Mouse (Mus musculus): ENCODE data around the gene Hoxb4. TPM values are rescaled to one million over a fixed set of nuclear protein-coding genes. Genes with fewer than 3 reads are reported as not detected.

Gene Hoxb4
- polyA plus RNA-seq, 1 experiment: 6.6 TPM

DNA sequence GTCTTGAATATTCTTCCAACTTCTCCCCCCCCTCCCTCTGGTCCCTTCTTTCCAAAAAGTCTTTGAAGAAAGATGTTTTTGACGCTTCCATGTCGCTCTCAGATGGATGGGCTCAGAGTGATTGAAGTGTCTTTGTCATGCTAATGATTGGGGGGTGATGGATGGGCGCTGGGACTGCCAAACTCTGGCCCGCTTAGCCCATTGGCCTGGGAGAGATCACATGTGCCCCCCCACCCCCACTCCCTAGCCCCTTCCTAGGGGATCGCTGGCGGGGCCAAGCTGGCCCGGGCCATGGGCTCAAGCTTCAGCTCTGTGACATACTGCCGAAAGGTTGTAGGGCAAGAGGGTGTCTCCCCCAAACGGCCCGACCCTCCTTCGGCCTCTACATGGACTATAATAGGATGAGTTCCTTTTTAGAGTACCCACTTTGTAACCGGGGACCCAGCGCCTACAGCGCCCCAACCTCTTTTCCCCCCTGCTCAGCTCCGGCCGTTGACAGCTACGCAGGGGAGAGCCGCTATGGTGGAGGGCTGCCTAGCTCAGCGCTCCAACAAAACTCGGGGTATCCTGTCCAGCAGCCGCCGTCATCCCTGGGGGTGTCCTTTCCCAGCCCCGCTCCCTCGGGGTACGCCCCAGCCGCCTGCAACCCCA lies 47.5 kb downstream of the Hoxb4 start, which contains the start of gene Hoxb1:
Gene Hoxb1, plus strand, starts transcription at position 312 of the 651 bp plus-strand sequence.
- TF ChIP-seq CTCF (IDR thresholded peaks at IDR 0.05; ENCODE audit: borderline replicate concordance, extremely low read depth, insufficient read depth, insufficient read length): no peak
- DNase-seq (ENCODE audit: low read depth): no peak

GRCm38 (mm10) chr11:96366092-96367041 lies 48.3 kb downstream of the Hoxb4 start:
- TF ChIP-seq POLR2A (IDR thresholded peaks at IDR 0.05; ENCODE audit: borderline replicate concordance, extremely low read depth, insufficient read depth, insufficient read length, poor library complexity, severe bottlenecking): no peak
- TF ChIP-seq CTCF (IDR thresholded peaks at IDR 0.05; ENCODE audit: borderline replicate concordance, extremely low read depth, insufficient read depth, insufficient read length): no peak
- DNase-seq (ENCODE audit: low read depth): no peak

DNA sequence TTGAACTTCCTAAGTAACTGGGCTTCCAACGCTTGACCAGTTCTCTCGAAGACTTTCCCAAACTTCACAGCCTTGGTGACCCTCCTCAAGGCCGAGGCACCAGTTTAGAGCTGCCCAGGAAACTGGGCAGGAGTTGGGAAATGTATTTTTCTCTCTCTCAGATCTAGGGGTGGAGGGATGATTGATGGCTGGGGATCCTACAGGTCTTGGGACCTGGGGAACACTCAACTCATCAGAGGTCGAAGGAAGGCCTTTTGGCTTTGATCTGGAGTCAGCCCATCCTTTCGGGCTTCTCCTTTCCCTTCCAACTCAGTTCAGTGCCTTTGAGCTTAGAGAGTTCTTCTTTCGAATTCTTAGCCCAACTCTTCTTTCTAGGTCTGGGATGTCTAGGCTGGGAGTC lies 49.1 kb downstream of the Hoxb4 start:
- no peak for DNase-seq (ENCODE audit: low read depth)
- TF ChIP-seq CTCF (IDR thresholded peaks at IDR 0.05; ENCODE audit: borderline replicate concordance, extremely low read depth, insufficient read depth, insufficient read length) (no peak), POLR2A (IDR thresholded peaks at IDR 0.05; ENCODE audit: borderline replicate concordance, extremely low read depth, insufficient read depth, insufficient read length, poor library complexity, severe bottlenecking) (no peak)

- TF ChIP-seq POLR2A (IDR thresholded peaks at IDR 0.05; ENCODE audit: borderline replicate concordance, extremely low read depth, insufficient read depth, insufficient read length, poor library complexity, severe bottlenecking) (no peak), CTCF (IDR thresholded peaks at IDR 0.05; ENCODE audit: borderline replicate concordance, extremely low read depth, insufficient read depth, insufficient read length) (no peak)
- no peak for DNase-seq (ENCODE audit: low read depth)
These were observed 50.6 kb downstream of the Hoxb4 start for GRCm38 (mm10) chr11:96368686-96369085.

- no peak for TF ChIP-seq CTCF (IDR thresholded peaks at IDR 0.05; ENCODE audit: borderline replicate concordance, extremely low read depth, insufficient read depth, insufficient read length)
- TF ChIP-seq POLR2A (IDR thresholded peaks at IDR 0.05; ENCODE audit: borderline replicate concordance, extremely low read depth, insufficient read depth, insufficient read length, poor library complexity, severe bottlenecking): no peak
- DNase-seq (ENCODE audit: low read depth): no peak
These were observed 51.1 kb downstream of the Hoxb4 start for GRCm38 (mm10) chr11:96369140-96369539.

Other genes with a start within 250 kb of the Hoxb4 start
- 312 and 344 TPM in 2 replicates for gene Atp5g1, start 242.6 kb upstream of the Hoxb4 start, polyA plus RNA-seq (2012; rRNA removed)
- not detected in 2 replicates for gene Calcoco2, start 206.3 kb upstream of the Hoxb4 start, polyA plus RNA-seq (2012; rRNA removed)
- gene Ttll6, start 184.5 kb upstream of the Hoxb4 start, polyA plus RNA-seq (2012; rRNA removed): 0.71 and 0.86 TPM in 2 replicates
- not detected in 2 replicates for gene Hoxb13, start 124.0 kb upstream of the Hoxb4 start, polyA plus RNA-seq (2012; rRNA removed)
- gene Hoxb9, start 46.8 kb upstream of the Hoxb4 start, polyA plus RNA-seq (2012; rRNA removed): 0.04 and 0.06 TPM in 2 replicates
- 0.38 and 19.0 TPM in 2 replicates for gene Hoxb8, start 36.4 kb upstream of the Hoxb4 start, polyA plus RNA-seq (2012; rRNA removed)
- gene Hoxb7, start 31.6 kb upstream of the Hoxb4 start, polyA plus RNA-seq (2012; rRNA removed): 0.11 and 2.4 TPM in 2 replicates
- gene Hoxb6, start 25.8 kb upstream of the Hoxb4 start, polyA plus RNA-seq (2012; rRNA removed): 0.68 and 14.3 TPM in 2 replicates
- gene Hoxb5, start 14.9 kb upstream of the Hoxb4 start, polyA plus RNA-seq (2012; rRNA removed): 3.3 and 43.9 TPM in 2 replicates
- 4.6 and 41.7 TPM in 2 replicates for gene Hoxb3, start 5.1 kb downstream of the Hoxb4 start, polyA plus RNA-seq (2012; rRNA removed)
- 3.6 and 18.5 TPM in 2 replicates for gene Hoxb2, start 32.3 kb downstream of the Hoxb4 start, polyA plus RNA-seq (2012; rRNA removed)
- 0.04 TPM in 1 of 2 replicates, not detected in the other for gene Hoxb1, start 47.5 kb downstream of the Hoxb4 start, polyA plus RNA-seq (2012; rRNA removed)
- gene Skap1, start 146.3 kb downstream of the Hoxb4 start, polyA plus RNA-seq (2012; rRNA removed): 1.9 and 2.3 TPM in 2 replicates

All from brain, embryonic 14.5 days (tissue).